Mouse (Mus musculus): Measurements from ENCODE around the gene Asb14. TPM values are rescaled to one million over a fixed set of nuclear protein-coding genes. Genes with fewer than 3 reads are reported as not detected.

Gene Asb14
- polyA plus RNA-seq (2012), result not detected in 2 replicates

GRCm38 (mm10) chr14:26894392-26894791 lies at the start of gene Asb14:
Asb14 (plus strand) TSS chr14:26894557.
- no peak for TF ChIP-seq GATA1 (IDR thresholded peaks at IDR 0.05; ENCODE audit: low read length)

GRCm38 (mm10) chr14:26853053-26853452 lies 41.3 kb upstream of the Asb14 start:
- no peak for TF ChIP-seq GATA1 (IDR thresholded peaks at IDR 0.05; ENCODE audit: low read length)

- no peak for TF ChIP-seq GATA1 (IDR thresholded peaks at IDR 0.05; ENCODE audit: low read length)
Measured at GRCm38 (mm10) chr14:26854066-26854465, 40.3 kb upstream of the Asb14 start.

GRCm38 (mm10) chr14:26858364-26858763 lies 36.0 kb upstream of the Asb14 start:
- TF ChIP-seq GATA1 (IDR thresholded peaks at IDR 0.05; ENCODE audit: low read length), result no peak

GRCm38 (mm10) chr14:26859024-26859423 lies 35.3 kb upstream of the Asb14 start:
- no peak for TF ChIP-seq GATA1 (IDR thresholded peaks at IDR 0.05; ENCODE audit: low read length)

- TF ChIP-seq GATA1 (IDR thresholded peaks at IDR 0.05; ENCODE audit: low read length), result no peak
Measured at GRCm38 (mm10) chr14:26867356-26867755, 27.0 kb upstream of the Asb14 start.

GRCm38 (mm10) chr14:26868299-26868698 lies 26.1 kb upstream of the Asb14 start:
- no peak for TF ChIP-seq GATA1 (IDR thresholded peaks at IDR 0.05; ENCODE audit: low read length)

- no peak for TF ChIP-seq GATA1 (IDR thresholded peaks at IDR 0.05; ENCODE audit: low read length)
Measured at GRCm38 (mm10) chr14:26878756-26879155, 15.6 kb upstream of the Asb14 start.

- no peak for TF ChIP-seq GATA1 (IDR thresholded peaks at IDR 0.05; ENCODE audit: low read length)
Measured at GRCm38 (mm10) chr14:26879976-26880375, 14.4 kb upstream of the Asb14 start.

GRCm38 (mm10) chr14:26881700-26882099 lies 12.7 kb upstream of the Asb14 start:
- TF ChIP-seq GATA1 (IDR thresholded peaks at IDR 0.05; ENCODE audit: low read length), result no peak

GRCm38 (mm10) chr14:26887244-26887643 lies 7.1 kb upstream of the Asb14 start:
- no peak for TF ChIP-seq GATA1 (IDR thresholded peaks at IDR 0.05; ENCODE audit: low read length)

- TF ChIP-seq GATA1 (IDR thresholded peaks at IDR 0.05; ENCODE audit: low read length), result no peak
Measured at GRCm38 (mm10) chr14:26890777-26891176, 3.6 kb upstream of the Asb14 start.

GRCm38 (mm10) chr14:26899490-26899889 lies 5.1 kb downstream of the Asb14 start:
- no peak for TF ChIP-seq GATA1 (IDR thresholded peaks at IDR 0.05; ENCODE audit: low read length)

- TF ChIP-seq GATA1 (IDR thresholded peaks at IDR 0.05; ENCODE audit: low read length), result no peak
Measured at GRCm38 (mm10) chr14:26900893-26901292, 6.5 kb downstream of the Asb14 start.

GRCm38 (mm10) chr14:26907401-26907800 lies 13.0 kb downstream of the Asb14 start:
- TF ChIP-seq GATA1 (IDR thresholded peaks at IDR 0.05; ENCODE audit: low read length), result no peak

- TF ChIP-seq GATA1 (IDR thresholded peaks at IDR 0.05; ENCODE audit: low read length), result no peak
Measured at GRCm38 (mm10) chr14:26911201-26911600, 16.8 kb downstream of the Asb14 start.

- TF ChIP-seq GATA1 (IDR thresholded peaks at IDR 0.05; ENCODE audit: low read length), result no peak
Measured at GRCm38 (mm10) chr14:26911826-26912225, 17.5 kb downstream of the Asb14 start.

- no peak for TF ChIP-seq GATA1 (IDR thresholded peaks at IDR 0.05; ENCODE audit: low read length)
Measured at GRCm38 (mm10) chr14:26913681-26914268, 19.4 kb downstream of the Asb14 start.
